40 mouse cellular contexts compared by ENCODE assay signal in the genomic region with DNA sequence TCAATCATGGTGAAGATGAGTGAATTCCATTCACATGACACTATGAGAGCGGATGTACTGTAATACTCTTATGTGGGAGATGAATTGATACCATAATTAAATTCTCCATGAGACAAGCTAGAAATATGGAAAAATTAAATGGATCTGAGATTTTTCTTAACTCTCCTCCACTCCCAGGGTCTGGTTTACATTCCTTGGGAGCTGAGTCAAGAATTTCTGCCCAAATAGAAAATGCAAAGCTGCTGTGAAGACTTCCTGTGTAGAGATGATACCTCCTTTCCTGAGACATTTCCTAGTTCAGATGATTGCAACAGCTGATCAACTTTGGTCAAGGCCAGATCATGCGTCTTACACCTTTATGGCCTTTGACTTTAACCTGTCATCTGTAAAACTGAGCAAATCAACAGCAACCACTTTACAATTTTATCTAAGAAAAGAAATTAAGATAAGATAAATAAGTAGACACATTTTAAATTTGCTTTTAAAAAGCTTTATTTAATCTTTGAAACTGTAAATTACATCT. TPM values are rescaled to one million over a fixed set of nuclear protein-coding genes. Genes with fewer than 3 reads are reported as not detected.
"Had no signal": no experiment of that assay in that cellular context is flagged by ENCODE, and none has a peak within 500 bp of the region (broad histone marks: within the 10 kb centered on the region; RNA-seq: fewer than 3 reads in every experiment).

No protein-coding gene starts in this region.

- H3K27me3 ChIP-seq: heart, embryonic 13.5 days; heart, embryonic 15.5 days; hindbrain, embryonic 12.5 days; intestine, embryonic 15.5 days; limb, embryonic 13.5 days; limb, embryonic 15.5 days; liver, embryonic 12.5 days had no signal

- DNase-seq: gastrocnemius, adult 2 months; gastrocnemius, postnatal 10 days; gastrocnemius, postnatal 25 days; heart, adult 2 months; heart, postnatal 14 days; heart, postnatal 4 days; kidney, adult 18-20 months; kidney, adult 8-10 months; kidney, postnatal 10 days; kidney, postnatal 25 days; kidney, postnatal 4 days; layer of hippocampus, postnatal 36 days; left cerebral cortex, postnatal 4 days had no signal

- H3K27ac ChIP-seq: gastrocnemius, adult 2 months; heart, adult 2 months; heart, embryonic 13.5 days; heart, embryonic 15.5 days; hindbrain, embryonic 10.5 days; hindbrain, embryonic 12.5 days; hindbrain, embryonic 14.5 days; intestine, embryonic 15.5 days; layer of hippocampus, adult 2 months; limb, embryonic 13.5 days; limb, embryonic 15.5 days; liver, embryonic 12.5 days; liver, embryonic 14.5 days had no signal

- H3K4me3 ChIP-seq: gastrocnemius, adult 2 months; heart, adult 2 months; heart, embryonic 13.5 days; heart, embryonic 15.5 days; hindbrain, embryonic 10.5 days; hindbrain, embryonic 12.5 days; intestine, embryonic 15.5 days; layer of hippocampus, adult 2 months; limb, embryonic 13.5 days; limb, embryonic 15.5 days; liver, embryonic 12.5 days had no signal

- H3K36me3 ChIP-seq: heart, embryonic 13.5 days; heart, embryonic 15.5 days; hindbrain, embryonic 10.5 days; hindbrain, embryonic 12.5 days; intestine, embryonic 15.5 days; limb, embryonic 13.5 days; limb, embryonic 15.5 days; liver, embryonic 12.5 days had no signal

- H3K4me1 ChIP-seq: hindbrain, embryonic 10.5 days; hindbrain, embryonic 12.5 days; intestine, embryonic 15.5 days; limb, embryonic 15.5 days; liver, embryonic 12.5 days had no signal

RNA-seq across cellular contexts. Expression of a gene that starts 18.8 kb away (rescaled TPM):
- total RNA-seq: gastrocnemius, adult 2 months; gastrocnemius, postnatal 10 days; gastrocnemius, postnatal 25 days; gastrocnemius, postnatal 4 days; granulocyte monocyte progenitor cell, adult 5-6 weeks; heart, adult 2 months; heart, postnatal 14 days; heart, postnatal 4 days; layer of hippocampus, adult 2 months; layer of hippocampus, postnatal 10 days; layer of hippocampus, postnatal 36 days; left cerebral cortex, adult 18-20 months; left cerebral cortex, adult 8-10 months; left cerebral cortex, postnatal 10 days; left cerebral cortex, postnatal 25 days; left cerebral cortex, postnatal 4 days; liver, adult 2 months had no signal
- polyA plus RNA-seq: frontal cortex, adult 2 months; heart, adult 2 months; heart, embryonic 11.5 days; heart, embryonic 13.5 days; heart, embryonic 15.5 days; heart, postnatal 0 days; hindbrain, embryonic 10.5 days; hindbrain, embryonic 12.5 days; hindbrain, embryonic 14.5 days; hindbrain, embryonic 16.5 days; inflammation-experienced regulatory T-cells, adult 6 months; intestine, embryonic 15.5 days; kidney, embryonic 14.5 days; kidney, embryonic 16.5 days; limb, embryonic 11.5 days; limb, embryonic 13.5 days; limb, embryonic 15.5 days; liver, adult 2 months; liver, embryonic 12.5 days; liver, embryonic 14.5 days had no signal

RNA-seq across cellular contexts. Expression of a gene that starts 31.4 kb away (rescaled TPM):
- total RNA-seq: gastrocnemius, adult 2 months; gastrocnemius, postnatal 10 days; gastrocnemius, postnatal 25 days; gastrocnemius, postnatal 4 days; granulocyte monocyte progenitor cell, adult 5-6 weeks; heart, adult 2 months; heart, postnatal 14 days; heart, postnatal 4 days; layer of hippocampus, adult 2 months; layer of hippocampus, postnatal 10 days; layer of hippocampus, postnatal 36 days; left cerebral cortex, adult 18-20 months; left cerebral cortex, adult 8-10 months; left cerebral cortex, postnatal 10 days; left cerebral cortex, postnatal 25 days; left cerebral cortex, postnatal 4 days; liver, adult 2 months had no signal
- polyA plus RNA-seq: frontal cortex, adult 2 months; heart, adult 2 months; heart, embryonic 11.5 days; heart, embryonic 13.5 days; heart, embryonic 15.5 days; heart, postnatal 0 days; hindbrain, embryonic 10.5 days; hindbrain, embryonic 12.5 days; hindbrain, embryonic 16.5 days; inflammation-experienced regulatory T-cells, adult 6 months; intestine, embryonic 15.5 days; kidney, embryonic 14.5 days; kidney, embryonic 16.5 days; limb, embryonic 11.5 days; limb, embryonic 13.5 days; limb, embryonic 15.5 days; liver, adult 2 months; liver, embryonic 12.5 days; liver, embryonic 14.5 days had no signal
